Mouse (Mus musculus) CD4-positive helper T cell, adult 2 months (primary cell): ENCODE measurements around the gene Serpinc1.
"Not testable (repeated sequence)": the region's sequence is repeated elsewhere in the genome, so short reads cannot be mapped to it uniquely, and the experiment has no call there.

ENCODE experiments used
- DNase-seq: peaks from one replicate; pipeline ENCODE4 v3.0.0-alpha.2; 2012; ENCODE audit warnings: low read depth, missing footprints, low spot score

The Serpinc1 gene

DNA sequence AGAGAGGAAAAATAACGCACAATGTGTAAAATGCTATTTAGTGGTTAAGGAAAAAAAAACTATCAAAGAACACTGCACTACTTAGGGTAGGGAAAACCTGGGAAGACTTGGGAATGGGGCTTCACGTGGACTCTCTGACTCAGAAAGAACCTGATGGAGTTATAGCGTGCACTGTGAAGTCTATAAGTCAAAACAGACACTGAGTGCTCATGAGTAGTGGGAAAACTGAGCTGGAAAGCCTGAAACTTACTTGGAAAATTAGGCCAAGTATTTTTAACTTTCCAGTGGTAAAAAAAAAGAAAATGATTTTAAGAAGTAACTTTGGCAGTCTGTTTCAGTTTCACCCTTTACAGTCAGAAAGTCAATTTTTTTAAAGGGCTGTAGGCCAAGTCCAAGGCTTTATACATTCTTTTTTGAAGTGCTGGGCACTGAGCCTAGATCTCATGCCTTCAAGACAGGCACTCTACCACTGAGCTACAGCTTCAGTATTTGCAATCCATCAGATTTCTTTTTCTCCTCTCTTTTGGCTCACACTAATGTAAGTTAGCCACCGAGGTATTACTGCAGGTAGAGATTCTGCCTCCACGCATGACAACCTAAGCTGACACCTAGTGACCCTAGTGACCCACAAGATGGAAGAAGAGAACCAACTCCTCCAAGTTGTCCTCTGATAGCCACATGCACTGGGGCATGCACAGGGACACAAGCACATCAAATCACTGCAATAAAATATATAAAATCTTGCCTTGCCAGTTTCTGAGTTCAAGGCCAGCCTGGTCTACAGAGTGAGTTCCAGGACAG lies 47.2 kb downstream of the Serpinc1 start:
- no peak for DNase-seq

- no peak for DNase-seq
Observed at GRCm38 (mm10) chr1:161027196-161027595, 48.8 kb downstream of the Serpinc1 start.

DNA sequence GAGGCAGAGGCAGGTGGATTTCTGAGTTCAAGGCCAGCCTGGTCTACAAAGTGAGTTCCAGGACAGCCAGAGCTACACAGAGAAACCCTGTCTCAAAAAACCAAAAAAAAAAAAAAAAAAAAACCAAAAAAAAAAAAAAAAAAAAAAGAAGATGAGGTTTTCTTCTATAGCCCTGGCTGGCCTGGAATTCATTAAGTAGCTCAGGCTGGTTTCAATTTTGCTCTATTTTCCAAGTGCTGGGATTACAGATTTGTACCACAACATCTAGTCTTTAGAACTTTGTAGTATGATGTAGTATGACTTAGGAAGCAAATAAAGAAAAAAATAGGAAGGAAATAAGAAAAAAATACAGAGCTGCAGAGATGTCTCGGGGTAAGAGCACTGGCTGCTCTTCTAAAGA lies 50.0 kb downstream of the Serpinc1 start:
- DNase-seq: not testable (repeated sequence)

DNA sequence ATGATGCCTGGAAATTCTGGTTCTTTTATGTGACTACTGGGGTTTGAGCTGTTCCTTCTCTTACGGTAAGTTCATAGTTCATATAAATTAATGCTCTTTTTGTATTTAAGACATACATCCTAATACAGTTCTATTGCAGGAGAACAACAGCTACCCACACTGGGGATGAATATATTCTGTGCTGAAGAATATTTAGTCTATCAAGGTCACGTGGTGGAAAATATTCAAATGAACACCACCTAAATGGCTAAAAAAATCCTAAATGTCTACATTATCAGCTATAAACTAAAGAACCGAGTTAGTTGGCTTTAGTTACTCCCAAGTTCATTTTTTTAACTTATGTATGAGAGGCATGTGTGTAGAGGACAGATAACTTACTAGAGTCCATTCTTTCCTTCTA lies 51.7 kb downstream of the Serpinc1 start:
- DNase-seq: no peak

DNA sequence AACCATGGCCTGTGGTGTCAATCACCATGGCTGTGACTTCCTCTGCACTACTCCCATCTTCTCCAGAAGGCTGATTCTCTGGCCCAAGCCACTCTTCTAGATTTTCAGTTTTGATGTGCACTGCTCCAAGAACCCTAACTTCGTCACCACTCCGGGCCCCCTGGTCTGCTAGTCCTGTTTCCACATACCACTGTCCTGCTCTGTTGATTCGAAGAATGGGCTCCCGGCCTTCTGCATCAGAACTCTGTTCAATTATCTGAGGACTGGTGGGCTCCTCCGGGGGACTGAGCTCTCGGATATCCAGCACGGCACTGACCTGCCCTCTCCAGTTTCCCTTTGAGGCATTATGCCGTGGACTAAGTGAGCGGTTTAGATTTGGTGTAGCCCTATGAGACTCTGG lies 53.5 kb downstream of the Serpinc1 start:
- no peak for DNase-seq

GRCm38 (mm10) chr1:161032345-161032744 lies 54.0 kb downstream of the Serpinc1 start:
- DNase-seq: no peak

GRCm38 (mm10) chr1:161033856-161034434 lies 55.6 kb downstream of the Serpinc1 start:
- no peak for DNase-seq

GRCm38 (mm10) chr1:161034435-161035280 lies 56.3 kb downstream of the Serpinc1 start, which contains the start of gene Zbtb37:
Gene Zbtb37 (minus strand): TSS chr1:161034849.
- peak; percentile 99 for DNase-seq

- DNase-seq: no peak
Observed at GRCm38 (mm10) chr1:161035281-161035785, 56.9 kb downstream of the Serpinc1 start.

DNA sequence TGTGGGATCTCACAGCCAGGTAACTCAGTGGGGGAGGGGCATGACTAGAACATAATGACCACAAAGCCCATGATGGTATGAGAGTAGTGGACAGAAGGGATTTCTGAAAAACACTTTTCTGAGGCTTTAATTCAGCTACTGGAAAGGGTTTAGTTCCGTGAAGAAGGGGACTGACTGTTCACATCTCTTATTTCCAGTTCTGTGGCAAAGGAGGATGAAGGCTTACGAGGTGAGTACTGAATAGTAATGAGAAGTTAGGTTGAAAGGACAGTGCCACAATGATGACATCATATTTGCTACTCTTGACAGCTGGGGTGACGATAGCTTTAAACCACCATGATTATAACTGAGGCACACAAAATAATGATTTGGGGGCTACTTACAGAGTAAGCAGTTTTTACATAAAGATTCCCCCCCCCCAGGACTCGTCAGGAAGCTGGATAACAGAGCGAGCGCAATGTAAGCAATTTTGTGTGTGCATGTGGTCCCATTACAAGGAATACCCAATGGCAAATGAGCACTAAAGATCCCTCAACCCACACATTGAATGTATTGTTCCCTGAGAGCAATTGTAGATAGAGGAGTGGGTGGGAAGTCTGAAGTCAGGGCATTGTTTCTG lies 57.5 kb downstream of the Serpinc1 start:
- peak; percentile 58 for DNase-seq

DNA sequence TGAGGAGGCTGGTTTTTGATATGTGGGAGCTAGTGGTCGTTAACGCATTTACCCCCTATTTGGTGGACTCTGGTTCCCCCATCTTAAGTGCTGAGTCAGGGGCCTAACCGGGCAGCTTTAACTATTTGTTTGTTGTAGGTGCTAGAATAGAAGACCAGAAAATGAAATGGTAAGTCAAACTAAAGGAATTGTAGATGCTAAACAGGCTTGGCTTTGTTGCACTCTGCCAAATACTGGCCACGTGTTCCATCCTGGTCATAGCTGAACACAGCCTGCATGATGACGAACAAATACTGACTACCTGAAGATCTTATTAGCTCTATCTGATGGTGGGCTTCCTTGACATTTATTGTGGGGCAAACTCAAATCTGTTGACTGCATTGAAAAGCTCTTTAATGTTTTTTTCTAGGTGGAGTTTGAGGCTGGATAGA lies 58.0 kb downstream of the Serpinc1 start:
- peak; percentile 27 for DNase-seq

DNA sequence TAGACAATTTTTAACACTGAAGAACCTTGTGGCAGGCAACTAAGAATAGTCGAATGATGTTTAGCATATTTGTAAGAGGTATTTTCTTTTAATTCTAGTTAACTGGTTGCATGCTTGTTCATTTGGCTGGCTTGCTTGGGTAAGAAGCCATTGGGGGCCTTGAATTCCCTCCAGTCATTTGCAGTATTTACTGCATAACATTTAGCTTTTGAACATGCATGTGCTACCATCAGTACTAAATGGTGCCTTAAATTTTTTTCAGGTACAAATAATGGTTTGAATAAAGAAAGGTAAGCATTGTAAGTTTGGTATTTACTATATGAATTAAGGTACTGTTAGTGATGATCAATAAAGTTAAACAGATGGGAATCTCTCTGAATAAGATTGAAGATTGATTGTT lies 58.6 kb downstream of the Serpinc1 start:
- no peak for DNase-seq

DNA sequence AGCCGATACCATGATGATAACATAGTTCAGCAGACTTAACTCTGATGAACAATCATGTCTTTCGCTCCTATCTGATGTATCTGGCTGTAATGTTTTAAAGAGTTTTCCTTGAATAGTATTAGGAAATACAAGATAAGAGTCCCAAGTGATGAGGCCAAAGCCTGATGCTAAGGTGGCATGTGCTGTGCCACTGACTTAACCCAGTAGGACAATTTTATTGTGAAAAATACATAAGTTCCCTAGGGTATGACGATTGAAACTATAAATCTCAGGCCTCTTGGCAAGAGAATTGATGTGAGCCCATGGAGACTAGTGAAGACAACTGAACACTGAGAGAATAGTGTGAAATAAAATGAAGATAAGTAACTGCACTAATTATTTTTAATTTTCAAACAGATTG lies 59.2 kb downstream of the Serpinc1 start:
- no peak for DNase-seq

- no peak for DNase-seq
Observed at GRCm38 (mm10) chr1:161038004-161038403, 59.6 kb downstream of the Serpinc1 start.

GRCm38 (mm10) chr1:161038968-161039721 lies 60.8 kb downstream of the Serpinc1 start:
- DNase-seq: peak; percentile 22

- DNase-seq: no peak
Observed at GRCm38 (mm10) chr1:161039741-161040425, 61.5 kb downstream of the Serpinc1 start.

DNA sequence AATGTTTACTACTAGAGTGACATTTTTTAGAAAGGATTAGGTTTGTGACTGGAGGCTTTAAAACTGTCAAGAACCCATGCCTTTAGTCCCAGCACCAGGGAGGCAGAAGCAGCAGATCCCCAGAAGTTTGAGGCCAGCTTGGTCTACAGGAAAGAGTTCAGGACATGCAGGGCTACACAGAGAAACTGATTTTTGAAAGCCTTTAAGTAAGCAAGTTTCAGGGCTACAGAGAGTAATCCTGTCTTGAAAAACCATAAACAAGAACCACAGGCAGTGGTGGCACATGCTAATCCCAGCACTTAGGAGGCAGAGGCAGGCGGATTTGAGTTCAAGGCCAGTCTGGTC lies 62.0 kb downstream of the Serpinc1 start:
- no peak for DNase-seq

DNA sequence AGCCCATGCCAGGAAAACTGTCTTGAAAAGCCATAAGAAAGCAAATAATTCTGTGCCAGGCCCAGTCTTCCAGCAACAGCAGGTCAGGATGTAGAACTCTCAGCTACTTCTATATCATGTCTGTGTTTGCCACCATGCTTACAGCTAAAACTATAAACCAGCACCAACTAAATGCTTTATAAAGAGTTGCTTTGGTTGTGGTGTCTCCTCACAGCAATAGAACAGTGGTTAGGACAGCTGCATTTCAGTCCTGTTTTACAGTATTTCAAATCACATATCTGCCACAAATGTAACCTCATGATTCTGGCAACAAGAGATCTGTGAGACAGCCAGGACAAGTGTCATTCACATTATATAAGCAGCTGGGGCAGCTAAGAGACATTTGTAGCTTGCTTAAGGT lies 62.5 kb downstream of the Serpinc1 start:
- no peak for DNase-seq

DNA sequence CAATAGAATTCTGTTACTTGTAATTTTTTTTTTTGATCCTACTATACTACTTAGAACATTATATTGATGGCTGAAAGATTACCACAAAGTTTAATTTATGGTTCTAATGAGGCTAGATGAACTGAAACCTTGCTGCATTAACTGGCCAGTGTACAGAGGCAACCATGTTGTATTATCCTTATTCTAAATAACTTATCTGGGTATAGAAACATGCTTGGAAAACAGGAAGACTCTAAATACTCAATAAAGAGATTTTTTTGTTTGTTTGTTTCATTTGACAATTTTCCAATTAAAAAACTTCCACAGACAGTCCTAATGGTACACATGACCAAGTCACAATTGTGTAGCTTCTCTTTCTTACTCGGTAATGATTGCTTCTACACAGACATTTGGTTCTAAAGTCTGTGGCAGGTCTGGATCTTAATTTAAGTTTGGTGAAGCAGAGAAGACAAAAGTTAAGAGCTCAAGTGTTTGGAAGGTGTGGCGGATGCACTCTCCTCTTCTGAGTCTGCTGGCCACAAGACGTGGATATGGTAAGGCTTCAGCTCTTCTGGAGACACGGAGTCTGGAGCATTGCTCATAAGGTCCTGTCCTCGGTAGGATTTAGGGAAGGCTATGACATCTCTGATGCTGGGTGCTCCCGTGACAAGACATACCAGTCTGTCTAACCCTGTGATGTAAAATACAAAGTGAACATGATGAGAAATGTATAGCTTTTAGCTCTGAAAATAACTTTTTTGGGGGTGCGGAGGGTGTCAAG lies 63.1 kb downstream of the Serpinc1 start:
- DNase-seq: no peak

DNA sequence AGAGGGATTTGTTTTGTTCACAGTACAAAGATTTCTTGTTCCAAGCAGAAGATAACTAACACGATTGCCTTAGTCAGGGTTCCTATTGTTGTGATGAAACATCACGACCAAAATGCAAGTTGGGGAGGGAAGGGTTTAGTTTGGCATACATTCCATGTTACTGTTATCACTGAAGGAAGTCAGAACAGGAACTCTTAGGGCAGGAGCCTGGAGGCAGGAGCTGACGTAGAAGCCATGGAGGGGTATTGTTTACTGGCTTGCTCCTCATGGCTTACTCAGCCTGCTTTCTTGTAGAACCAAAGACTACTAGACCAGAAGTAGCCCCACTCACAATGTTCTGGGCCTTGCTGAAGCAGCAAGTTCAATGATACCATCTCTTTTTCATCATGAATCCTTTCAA lies 68.6 kb downstream of the Serpinc1 start:
- no peak for DNase-seq
